Mouse (Mus musculus): ENCODE measurements at regions not wholly inside any gene's neighbourhood (a gene's known extent, or its start where the extent isn't known, plus 50 kb on each side); places are given as distances from the start of the nearest gene placed in this dataset.

- DNase-seq (ENCODE audit: low read depth): no peak
Measured at GRCm38 (mm10) chr9:67699846-67700579, 59.2 kb upstream of the C2cd4b start.

DNA sequence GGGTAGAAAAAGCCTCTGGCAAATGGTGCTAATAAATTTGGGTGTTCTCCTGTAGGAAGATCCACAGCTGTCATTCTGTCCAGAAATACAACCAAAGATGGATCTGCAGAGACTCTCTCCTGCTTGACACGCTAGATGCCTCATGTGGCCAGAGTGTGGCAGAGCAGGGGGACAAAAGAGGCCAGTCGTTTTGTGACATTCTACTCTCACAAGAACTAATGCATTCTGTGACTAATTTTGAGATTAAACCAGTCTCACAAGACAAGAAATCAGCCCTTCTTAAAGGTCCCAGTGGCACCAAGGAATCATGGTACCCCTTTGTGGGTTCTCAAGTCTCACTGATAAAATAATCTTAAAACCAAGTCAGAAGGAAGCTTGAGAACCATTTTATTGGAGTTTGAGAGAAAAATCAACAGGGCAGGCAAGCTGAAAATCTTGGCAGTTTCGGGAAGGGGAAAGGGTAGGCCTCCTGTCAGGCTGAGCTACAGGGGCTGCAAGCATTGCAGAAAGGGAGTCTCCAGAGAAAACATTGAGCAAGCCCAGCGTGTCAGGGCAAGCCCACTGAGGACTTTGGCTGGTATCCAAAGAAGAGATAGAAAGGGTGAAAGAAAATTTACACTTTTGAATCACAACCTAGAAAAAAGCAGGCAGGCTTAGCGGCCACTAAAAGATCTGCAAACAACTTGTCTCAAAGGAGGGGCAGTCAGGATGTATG, 50.8 kb upstream of the C2cd4b start:
- DNase-seq (ENCODE audit: low read depth): no peak

All from naive thymus-derived CD4-positive, alpha-beta T cell, adult 2 months (primary cell).